Mouse (Mus musculus) urinary bladder, postnatal 4 days (tissue): ENCODE measurements around the gene Pik3r2.

Source experiments
- DNase-seq, 2 experiments: peaks; one replicate each; pipeline ENCODE4 v3.0.0; 2021 to 2022; ENCODE audit warnings: low spot score in 2 of 2

The Pik3r2 gene

GRCm38 (mm10) chr8:70758308-70758615, 18.3 kb downstream of the Pik3r2 start:
- no peak for DNase-seq

DNA sequence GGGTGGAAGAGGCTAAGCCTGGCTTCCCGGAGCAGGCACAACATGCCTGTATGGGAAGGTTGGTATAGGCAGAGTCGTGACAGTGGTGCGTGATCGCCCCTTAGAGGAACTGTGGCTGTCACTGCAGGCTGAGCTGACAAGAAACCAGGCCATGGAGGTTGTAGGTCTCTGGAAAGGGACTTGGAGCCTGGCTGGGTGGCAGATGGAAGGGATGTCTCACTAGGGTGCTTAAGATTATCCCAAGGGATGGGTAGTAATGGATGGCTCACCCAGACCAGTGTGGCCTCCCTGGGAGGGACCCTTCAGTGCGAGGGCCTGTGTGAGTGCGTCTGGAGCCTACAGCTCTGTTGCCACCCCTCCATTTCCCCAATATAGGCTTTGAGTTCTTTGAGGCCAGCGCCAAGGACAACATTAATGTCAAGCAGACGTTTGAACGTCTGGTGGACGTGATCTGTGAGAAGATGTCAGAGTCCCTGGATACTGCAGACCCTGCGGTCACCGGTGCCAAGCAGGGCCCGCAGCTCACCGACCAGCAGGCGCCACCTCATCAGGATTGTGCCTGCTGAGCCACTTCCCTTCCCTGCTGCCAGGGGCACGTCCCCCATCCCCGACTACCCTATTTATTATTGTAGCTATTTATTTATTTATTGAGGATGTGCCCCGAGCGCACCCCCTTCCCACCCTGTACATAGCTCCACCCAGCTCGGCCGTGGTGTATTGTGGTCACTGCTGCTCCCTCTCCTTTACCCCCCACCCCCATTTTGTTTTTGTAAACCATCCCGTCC, 18.8 kb downstream of the Pik3r2 start:
- DNase-seq: no peak

- DNase-seq: no peak
Measured at GRCm38 (mm10) chr8:70756476-70757040, 20.0 kb downstream of the Pik3r2 start.

- no peak for DNase-seq
Measured at GRCm38 (mm10) chr8:70755661-70756475, 20.6 kb downstream of the Pik3r2 start.

DNA sequence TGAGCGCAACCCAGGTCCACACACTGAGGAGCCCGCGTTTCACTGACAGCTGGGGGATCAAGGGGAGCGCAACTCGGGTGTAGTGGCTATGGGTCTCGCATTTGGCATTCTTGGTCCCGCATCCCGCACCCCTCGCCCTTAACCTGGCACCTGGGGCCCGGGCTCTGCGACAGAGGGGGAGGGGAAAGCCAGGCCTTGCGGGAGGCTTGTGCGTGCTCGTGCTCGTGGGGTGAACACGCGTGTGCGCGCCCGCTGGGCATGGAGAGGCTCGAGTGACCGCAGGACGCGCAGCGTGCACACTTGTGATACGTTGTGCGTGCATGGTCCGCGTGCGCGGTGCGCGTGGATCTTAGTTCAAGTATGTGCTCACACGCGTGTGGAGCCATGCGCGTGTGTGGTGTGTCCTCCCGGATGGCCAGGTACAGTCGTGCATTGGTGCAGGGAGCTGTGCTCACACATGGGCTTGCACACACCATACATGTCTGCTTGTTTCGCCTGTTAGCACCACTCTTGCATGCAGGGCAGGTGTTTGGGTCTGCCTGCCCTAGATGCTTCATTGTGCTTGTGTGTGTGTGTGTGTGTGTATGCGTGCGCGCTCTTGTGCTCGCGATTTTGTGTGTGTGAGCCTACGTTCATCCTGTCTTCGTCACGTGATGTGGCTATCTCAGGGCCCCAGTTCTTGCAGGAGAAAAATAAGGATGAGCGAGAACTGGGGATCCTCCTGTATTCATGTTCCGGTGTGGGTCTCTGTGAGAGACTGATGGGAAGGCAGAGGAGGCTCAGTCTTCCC, 21.4 kb downstream of the Pik3r2 start:
- DNase-seq: peak in 1 of 2 experiments; percentile 66

DNA sequence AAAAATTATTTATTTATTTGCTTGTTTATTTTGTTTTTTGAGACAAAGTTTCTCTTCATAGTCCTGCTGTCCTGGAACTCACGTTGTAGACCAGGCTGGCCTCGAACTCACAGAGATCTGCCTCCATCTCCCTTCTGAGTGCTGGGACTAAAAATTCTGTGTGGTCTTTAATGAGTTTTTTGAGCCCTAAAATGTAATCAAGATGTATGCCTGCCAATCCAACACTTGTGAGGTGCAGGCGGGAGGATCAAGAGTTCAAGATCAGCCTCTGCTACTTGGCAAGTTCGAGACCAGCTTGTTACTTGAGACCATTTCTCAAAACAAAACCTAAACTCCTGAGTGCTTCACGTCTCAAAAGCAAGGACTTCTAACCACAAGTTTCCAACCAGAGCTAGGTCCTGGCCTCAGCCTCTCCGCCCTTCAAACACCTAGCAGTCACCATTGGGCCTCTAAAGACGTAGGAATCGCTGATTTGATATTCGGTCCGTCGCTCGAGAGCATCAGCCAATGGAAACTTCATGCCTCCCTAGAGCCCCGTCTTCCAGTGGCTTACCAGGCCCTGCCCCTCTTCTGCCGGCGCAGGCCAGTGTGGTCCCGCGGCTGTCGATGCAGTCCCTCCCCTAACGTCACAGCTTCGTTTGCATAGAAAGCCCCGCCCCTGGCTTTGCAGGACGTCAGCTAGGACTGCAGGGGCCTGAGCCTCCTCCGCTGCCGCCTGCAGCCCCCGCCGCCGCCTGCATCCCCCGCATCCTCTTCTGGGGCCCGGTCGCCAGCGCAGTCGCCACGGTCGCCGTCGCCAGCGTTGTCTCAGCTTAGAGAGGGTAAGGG, 22.3 kb downstream of the Pik3r2 start, which contains the start of gene Rab3a:
TSS of gene Rab3a (plus strand) at position 637 of the 828 bp plus-strand sequence.
- peak; percentile 95 for DNase-seq

- DNase-seq: peak; percentile 79 to 85
Measured at GRCm38 (mm10) chr8:70753151-70753550, 23.4 kb downstream of the Pik3r2 start.

- no peak for DNase-seq
Measured at GRCm38 (mm10) chr8:70752000-70752764, 24.3 kb downstream of the Pik3r2 start.

DNA sequence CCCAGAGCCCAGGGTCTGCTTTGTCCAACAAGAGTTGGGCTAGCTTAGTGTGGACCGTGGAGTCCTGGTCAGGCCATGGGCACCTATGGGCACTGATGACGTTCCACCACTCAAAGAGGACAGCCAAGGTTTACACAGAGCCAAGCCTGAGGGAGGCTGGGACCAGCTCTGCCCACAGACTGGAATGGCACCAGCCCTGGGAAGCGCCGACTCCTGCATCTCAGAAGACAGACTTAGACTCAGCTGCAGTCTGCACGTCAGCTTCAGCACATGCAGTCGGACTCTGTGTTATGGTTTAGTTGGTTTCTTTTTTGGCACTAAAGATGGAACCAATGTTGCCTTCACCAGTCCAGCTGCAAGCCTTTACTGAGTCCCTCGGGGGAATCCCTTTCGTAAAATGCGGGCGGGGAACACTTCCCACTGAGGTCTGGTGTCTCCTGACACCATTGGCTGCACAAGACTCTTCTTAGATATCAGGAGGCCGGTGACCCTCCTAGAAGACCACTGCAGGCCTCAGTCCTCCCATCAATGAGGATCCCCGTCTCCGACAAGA, 26.3 kb downstream of the Pik3r2 start:
- no peak for DNase-seq

- DNase-seq: no peak
Measured at GRCm38 (mm10) chr8:70749097-70749674, 27.3 kb downstream of the Pik3r2 start.

DNA sequence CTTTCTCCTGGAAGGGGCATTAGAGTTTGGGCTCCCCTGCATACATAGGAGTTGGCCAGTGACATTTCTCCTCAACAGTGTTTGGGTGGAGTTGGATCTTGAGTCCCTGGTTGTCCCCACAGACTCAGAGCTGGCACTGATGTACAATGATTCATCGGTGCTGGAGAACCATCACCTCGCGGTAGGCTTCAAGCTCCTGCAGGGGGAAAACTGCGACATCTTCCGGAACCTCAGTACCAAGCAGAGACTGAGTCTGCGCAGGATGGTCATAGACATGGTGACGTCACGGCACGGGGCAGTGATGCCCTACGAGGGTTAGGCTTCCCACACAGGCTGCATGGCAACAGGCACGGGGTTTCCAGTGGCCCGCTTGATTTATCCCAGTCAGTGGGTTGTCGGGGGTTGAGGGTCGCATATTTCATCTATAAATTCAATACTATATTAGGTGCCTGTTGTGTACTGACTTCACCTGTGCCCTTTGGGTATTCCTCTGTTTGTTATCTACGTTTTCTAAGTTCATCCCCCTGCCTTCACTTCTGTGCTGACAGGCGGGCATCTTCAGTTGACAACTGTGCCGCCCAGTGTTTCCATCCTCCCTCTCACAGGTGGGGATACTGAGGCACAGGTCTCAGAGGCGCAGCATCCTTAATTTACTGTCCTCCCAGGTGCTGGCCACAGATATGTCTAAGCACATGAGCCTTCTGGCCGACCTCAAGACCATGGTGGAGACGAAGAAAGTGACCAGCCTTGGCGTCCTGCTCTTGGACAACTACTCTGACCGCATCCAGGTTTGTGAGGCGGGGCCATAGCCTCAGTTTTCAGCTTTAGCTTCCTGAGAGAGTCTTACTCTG, 28.0 kb downstream of the Pik3r2 start:
- DNase-seq: no peak

DNA sequence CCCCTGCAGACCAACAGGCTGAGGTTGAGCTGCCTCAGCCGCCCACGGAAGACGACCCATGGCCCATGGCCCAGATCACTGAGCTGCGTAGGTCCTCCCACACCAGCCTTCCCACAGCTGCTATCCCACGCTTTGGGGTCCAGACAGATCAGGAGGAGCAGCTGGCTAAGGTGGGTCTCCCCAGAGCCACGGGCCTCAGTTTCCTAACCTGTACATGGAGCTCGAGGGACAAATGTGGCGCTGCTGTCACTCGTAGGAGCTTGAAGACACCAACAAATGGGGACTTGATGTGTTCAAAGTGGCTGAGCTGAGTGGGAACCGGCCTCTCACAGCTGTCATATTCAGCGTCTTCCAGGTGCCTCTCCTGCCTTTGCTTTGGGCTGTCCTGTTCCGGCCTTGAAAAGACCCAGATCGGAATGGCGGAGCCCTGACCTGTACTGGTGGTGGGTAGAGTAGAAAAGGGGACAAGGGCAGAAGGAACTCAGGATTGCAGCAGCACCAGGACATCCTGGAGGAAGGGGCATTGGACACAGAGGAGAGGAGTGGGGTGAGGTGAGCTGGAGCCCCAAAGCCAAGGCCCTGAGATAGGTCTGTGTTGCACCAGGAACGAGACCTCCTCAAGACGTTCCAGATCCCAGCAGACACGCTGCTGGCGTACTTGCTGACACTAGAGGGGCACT, 29.2 kb downstream of the Pik3r2 start:
- DNase-seq: no peak

GRCm38 (mm10) chr8:70746676-70747075, 29.8 kb downstream of the Pik3r2 start:
- DNase-seq: no peak

- no peak for DNase-seq
Measured at GRCm38 (mm10) chr8:70745691-70746220, 30.8 kb downstream of the Pik3r2 start.

DNA sequence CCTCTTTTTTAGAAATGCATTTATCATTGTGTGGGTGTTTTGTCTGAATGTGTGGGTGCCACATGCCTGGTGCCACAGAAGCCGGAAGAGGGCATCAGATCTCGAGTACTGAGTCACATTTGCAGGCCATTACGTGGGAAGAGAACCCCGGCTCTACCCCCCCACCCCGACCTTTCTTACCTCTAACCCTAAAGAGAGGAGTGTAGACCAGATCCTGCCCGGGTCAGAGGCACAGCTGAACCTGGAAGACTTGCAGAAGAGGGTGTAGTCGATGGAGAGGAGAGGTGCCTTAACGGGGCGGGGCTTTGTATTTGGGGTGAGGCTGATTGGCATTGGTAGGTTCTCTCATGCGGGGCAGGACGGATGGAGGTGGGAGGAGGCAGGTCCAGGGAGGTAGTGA, 31.7 kb downstream of the Pik3r2 start:
- DNase-seq: no peak

- DNase-seq: no peak
Measured at GRCm38 (mm10) chr8:70743656-70744590, 32.6 kb downstream of the Pik3r2 start.
